Mouse (Mus musculus): ENCODE measurements at regions not wholly inside any gene's neighbourhood (a gene's known extent, or its start where the extent isn't known, plus 50 kb on each side); places are given as distances from the start of the nearest gene placed in this dataset.
A peak's percentile ranks its signal among the peaks of the same experiment; 100 is the strongest.

DNA sequence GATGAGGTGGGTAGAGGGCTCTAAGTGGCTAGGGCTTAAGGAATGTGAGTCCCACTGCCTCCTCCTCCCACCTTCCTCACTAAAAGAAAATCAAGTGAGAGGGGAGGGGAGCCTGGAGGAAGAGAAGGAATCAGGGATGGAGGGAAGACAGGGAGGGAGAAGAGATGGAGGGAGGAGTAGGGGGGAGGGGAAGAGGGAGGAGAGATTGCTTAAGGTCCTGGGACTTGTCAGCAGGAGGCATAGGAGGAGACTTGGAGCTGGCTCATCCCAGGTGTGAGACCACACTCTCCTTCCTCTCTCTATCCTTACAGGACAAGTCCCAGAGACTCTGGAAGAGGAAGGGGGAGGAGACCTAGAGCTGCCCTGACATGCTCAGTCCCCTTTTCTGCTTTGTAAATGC is 143.2 kb downstream of the Chst1 start:
- no peak for DNase-seq (ENCODE audit: low spot score in 2 of 2)
- intact Hi-C loops (cut with DNase I) = no loop called here

DNA sequence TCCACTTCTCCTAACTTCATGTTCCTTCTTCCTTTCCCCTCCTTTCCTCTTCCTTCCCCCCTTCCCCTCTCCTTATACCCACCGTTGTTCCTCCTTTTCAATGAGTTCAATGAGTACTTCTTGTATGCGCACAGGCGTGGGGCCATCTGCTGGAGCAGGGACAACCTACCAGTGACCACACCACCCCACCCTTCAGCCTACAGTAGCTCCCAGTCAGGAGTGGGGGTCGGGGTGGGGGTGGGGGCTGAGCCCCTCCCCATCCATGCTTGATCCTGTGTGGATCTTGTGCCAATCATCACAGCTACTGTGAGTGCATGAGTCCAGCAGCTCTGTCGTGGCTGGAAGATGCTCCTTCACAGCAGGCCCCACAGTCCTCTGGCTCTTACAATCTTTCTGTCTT is 143.6 kb downstream of the Chst1 start:
- no peak for DNase-seq (ENCODE audit: low spot score in 2 of 2)
- intact Hi-C loops (cut with DNase I) = no loop called here

DNA sequence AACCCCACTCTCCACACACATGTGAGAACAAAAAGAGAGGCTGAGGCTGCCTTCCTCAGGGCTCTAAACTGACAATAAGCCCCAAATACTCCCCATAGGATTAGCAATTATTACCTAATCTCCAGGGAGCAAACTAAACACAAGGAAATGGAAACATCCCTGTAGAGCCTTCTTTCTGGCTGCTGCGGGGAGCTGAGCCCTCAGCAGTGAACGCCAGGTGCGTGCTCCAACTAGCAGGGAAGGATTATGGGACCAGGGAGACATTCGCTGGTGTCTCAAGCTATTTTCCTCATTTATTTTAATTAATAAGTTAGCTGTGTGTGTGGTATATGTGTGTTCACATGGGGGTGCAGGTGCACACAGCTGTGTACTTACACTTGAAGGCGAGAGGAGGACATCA is 144.4 kb downstream of the Chst1 start:
- intact Hi-C loops (cut with DNase I) = no loop called here
- DNase-seq (ENCODE audit: low spot score in 2 of 2) = no peak

DNA sequence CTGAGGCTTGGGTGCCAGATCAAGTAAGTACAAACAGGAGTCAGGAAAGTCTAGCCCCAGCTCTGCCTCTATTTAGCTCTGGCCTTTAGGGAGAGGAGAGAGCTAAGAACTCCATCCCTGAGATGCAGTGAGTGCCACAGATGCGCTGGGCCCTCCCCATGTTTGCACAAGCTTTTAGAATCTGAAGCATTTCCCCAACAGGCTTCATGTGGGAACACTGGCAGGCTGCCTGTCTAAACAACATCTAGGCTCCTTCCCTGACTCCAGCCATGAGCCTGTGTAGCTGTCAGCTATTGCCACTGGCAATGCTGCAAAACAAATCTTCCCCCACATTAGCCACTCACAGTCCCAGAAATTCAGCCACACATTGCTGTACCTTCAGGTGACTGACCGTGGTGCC is 147.9 kb downstream of the Chst1 start:
- no peak for DNase-seq (ENCODE audit: low spot score in 2 of 2)
- intact Hi-C loops (cut with DNase I) = no loop called here

DNA sequence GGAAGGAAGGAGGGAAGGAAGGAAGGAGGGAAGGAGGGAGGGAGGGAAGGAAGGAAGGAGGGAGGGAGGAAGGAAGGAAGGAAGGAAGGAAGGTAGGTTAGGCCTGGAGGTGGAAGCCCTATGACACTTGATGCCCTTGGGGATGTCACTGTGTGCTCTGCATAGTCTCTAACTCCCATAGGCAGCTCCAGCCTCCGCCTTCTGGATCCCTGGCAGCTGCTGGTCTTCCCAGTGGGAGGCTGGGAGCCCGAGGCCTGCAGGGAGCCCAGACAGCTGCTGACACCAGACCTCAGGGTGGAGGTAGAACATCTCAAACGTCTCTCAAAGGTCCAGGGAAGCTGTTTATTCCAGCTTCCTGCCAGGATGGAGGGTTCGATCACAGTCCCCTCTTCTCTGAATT is 150.6 kb downstream of the Chst1 start:
- no peak for DNase-seq (ENCODE audit: low spot score in 2 of 2)
- intact Hi-C loops (cut with DNase I) = no loop called here

- intact Hi-C loops (cut with DNase I) = no loop called here
- DNase-seq (ENCODE audit: low spot score in 2 of 2) = no peak
These were observed 151.2 kb downstream of the Chst1 start for GRCm38 (mm10) chr2:92750672-92751071.

GRCm38 (mm10) chr2:92751256-92751655 is 151.7 kb downstream of the Chst1 start:
- no peak for DNase-seq (ENCODE audit: low spot score in 2 of 2)
- intact Hi-C loops (cut with DNase I) = no loop called here

GRCm38 (mm10) chr2:92752156-92752555 is 152.6 kb downstream of the Chst1 start:
- DNase-seq (ENCODE audit: low spot score in 2 of 2) = no peak
- intact Hi-C loops (cut with DNase I) = no loop called here

- intact Hi-C loops (cut with DNase I) = no loop called here
- DNase-seq (ENCODE audit: low spot score in 2 of 2) = no peak
These were observed 153.3 kb downstream of the Chst1 start for GRCm38 (mm10) chr2:92752794-92753193.

- DNase-seq (ENCODE audit: low spot score in 2 of 2) = no peak
- intact Hi-C loops (cut with DNase I) = no loop called here
These were observed 155.2 kb downstream of the Chst1 start for GRCm38 (mm10) chr2:92754505-92755280.

- DNase-seq (ENCODE audit: low spot score in 2 of 2) = no peak
- intact Hi-C loops (cut with DNase I) = no loop called here
These were observed 157.0 kb downstream of the Chst1 start for GRCm38 (mm10) chr2:92756491-92756890.

GRCm38 (mm10) chr2:92758775-92759174 is 156.1 kb upstream of the Syt13 start:
- intact Hi-C loops (cut with DNase I) = no loop called here
- no peak for DNase-seq (ENCODE audit: low spot score in 2 of 2)

DNA sequence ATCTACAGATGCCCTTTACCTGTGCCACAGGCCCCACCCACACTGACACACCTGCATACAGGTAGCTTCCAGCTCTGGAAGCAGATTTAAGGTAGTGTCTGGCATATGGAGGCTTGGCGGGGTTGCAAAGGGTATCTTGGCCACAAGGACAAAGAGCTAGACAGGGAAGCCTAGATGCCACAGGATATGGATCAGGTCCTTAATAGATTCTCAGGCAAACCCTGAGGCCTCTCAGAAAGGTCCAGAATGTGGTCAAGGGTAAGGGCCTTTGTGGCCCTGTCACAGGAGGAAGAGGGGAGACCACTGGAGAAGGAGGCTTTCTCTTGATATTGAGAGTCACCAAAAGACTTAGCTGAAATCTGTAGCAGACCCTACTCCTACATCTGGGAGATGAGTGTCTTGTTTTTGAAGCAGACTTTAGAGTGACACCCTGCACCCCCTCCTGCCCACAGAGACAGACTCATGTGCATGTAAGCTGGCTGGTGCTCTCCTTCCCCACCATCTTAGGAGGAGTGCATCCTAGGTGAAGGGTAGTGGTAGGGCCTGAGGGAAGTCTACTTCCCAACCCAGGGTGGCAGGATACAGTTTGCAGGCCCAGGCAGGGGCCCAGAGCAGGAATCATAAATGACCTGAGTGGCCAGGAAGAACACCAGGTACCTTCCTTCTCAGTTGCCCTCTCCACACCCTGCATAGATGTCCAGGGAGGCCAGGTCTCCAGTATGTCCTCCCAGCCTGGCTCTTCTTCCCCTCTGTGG is 150.8 kb upstream of the Syt13 start:
- DNase-seq (ENCODE audit: low spot score in 2 of 2) = no peak
- intact Hi-C loops (cut with DNase I) = no loop called here

DNA sequence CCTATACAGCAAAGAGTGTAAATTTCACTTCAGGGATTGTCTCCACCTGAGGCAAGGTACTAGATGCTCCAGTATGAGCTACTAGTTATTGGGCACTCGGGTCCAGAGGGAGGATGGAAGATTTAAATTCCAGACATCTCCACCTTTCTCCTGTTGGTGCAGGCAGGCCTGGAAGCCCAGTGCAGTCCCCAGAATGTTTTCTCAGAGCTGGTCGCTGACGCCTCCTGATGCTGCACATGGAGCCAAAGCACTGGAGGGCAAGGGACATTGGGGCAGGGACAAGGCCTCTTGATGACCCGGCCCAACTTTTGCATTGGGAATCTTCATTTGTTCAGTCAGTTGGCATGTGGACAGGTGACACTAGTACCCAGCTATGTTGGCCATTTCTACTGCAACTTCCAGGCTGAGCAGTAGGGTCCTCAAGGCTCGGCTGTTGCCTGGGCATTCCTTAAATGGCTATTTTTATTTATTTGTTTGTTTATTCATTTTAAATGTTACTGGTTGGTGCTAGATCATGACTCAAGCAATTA is 147.4 kb upstream of the Syt13 start:
- intact Hi-C loops (cut with DNase I) = no loop called here
- DNase-seq (ENCODE audit: low spot score in 2 of 2) = no peak

GRCm38 (mm10) chr2:92768088-92768487 is 146.8 kb upstream of the Syt13 start:
- intact Hi-C loops (cut with DNase I) = no loop called here
- DNase-seq (ENCODE audit: low spot score in 2 of 2) = peak; percentile 29 to 38

- intact Hi-C loops (cut with DNase I) = no loop called here
- DNase-seq (ENCODE audit: low spot score in 2 of 2) = no peak
These were observed 145.8 kb upstream of the Syt13 start for GRCm38 (mm10) chr2:92769061-92769460.

- intact Hi-C loops (cut with DNase I) = no loop called here
- no peak for DNase-seq (ENCODE audit: low spot score in 2 of 2)
These were observed 144.8 kb upstream of the Syt13 start for GRCm38 (mm10) chr2:92770098-92770497.

- intact Hi-C loops (cut with DNase I) = no loop called here
- DNase-seq (ENCODE audit: low spot score in 2 of 2) = peak; percentile 11 to 43
These were observed 142.3 kb upstream of the Syt13 start for GRCm38 (mm10) chr2:92772623-92773022.

DNA sequence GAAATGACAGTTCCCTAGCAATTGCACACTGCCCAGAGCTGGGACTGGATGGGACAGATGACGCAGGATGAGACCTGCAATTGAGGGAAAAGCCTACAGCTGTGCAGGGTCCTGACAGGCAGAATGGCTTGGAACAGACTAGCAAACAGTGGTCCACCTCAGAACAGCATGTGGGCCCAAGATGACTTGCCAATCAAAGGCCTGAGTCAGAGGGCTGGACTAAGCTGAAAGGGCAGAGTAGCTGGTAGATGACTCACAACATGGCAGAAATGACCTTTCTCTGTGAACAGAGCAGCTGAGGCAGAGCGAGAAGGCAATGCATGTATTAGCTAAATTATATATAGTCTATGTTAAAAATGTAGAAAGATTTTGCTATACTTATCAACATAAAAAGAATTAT is 138.4 kb upstream of the Syt13 start:
- intact Hi-C loops (cut with DNase I) = no loop called here
- DNase-seq (ENCODE audit: low spot score in 2 of 2) = no peak

DNA sequence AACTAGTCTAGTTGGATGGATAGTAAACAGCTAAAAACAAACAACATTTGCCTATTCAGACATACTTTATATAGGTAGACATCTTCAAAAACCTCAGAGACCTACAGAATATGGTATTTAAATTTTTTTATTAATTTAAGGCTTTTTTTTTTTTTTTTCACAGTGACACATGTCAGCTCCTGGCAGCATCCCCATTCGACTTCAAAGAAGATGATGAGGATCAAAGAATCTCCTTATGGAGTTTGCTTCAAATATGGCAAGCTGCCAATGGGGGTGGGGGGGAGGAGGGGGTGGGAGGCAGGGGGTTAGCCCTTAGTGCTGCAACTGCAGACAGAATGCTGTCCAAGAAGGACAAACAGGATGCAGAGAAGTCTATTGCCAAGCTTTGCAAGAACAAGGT is 135.8 kb upstream of the Syt13 start:
- no peak for DNase-seq (ENCODE audit: low spot score in 2 of 2)
- intact Hi-C loops (cut with DNase I) = no loop called here

GRCm38 (mm10) chr2:92780021-92780420 is 134.9 kb upstream of the Syt13 start:
- intact Hi-C loops (cut with DNase I) = no loop called here
- no peak for DNase-seq (ENCODE audit: low spot score in 2 of 2)

Measured in left cerebral cortex, postnatal 14 days (tissue).